Mouse (Mus musculus): ENCODE results near the gene Prex1.

The Prex1 gene

DNA sequence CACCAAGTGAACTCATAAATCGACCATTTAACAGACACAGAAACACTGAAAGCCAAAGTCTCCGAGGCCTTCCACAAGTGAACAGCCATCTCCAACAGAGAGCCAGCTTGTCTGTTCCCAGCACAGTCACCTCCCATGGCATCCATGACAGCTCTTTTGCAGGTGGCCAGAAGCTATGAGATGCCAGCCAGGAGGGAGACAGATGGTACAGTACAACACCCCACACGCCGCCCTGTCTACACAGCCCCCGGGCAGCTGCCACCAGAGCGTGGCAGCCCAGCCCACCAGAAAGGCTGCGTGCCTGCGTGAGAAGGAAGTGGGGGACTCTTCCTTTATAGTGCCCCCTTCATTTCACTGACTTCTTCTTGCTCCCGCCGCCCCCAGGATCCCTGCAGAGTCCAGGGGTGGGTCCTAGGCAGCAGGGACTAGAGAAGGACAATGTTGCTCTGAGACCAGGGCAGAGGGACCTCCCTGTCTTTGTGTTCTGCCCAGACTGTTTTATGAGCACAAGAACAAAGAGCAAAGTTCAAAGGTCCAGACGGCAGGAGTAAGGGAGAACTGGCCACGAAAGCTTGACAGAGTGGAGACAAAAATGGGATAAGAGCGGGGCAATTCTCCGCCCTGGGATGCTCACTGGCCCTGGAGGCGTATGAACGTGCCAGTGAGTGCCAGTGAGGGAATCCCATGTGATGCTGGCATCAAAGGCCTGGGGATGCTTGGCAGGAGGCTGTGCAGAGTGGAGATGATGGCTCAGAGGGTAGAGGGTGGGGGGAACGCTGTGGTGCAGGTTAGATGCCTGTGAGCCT is 76.6 kb downstream of the Prex1 start:
- DNase-seq (ENCODE audit: low spot score), result no peak

DNA sequence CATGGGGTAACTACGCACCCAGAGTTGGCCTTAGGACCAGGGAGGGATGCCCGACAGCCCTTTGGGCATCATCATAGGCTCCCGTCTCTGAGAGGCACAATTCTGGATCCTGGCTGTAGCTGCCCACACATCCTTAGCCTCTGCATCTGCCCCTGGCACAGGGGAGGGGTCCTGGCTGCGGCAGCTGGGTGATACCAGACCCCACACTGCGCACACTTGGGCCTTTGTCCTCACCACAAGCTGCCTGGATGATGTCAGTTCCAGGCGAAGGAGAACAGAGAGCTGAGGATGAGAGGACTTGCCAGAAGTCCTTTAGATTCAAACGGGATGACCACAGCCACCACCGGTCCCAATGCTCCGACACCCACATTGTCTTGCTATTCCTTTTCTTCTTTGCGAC is 78.1 kb downstream of the Prex1 start:
- no peak for DNase-seq (ENCODE audit: low spot score)

DNA sequence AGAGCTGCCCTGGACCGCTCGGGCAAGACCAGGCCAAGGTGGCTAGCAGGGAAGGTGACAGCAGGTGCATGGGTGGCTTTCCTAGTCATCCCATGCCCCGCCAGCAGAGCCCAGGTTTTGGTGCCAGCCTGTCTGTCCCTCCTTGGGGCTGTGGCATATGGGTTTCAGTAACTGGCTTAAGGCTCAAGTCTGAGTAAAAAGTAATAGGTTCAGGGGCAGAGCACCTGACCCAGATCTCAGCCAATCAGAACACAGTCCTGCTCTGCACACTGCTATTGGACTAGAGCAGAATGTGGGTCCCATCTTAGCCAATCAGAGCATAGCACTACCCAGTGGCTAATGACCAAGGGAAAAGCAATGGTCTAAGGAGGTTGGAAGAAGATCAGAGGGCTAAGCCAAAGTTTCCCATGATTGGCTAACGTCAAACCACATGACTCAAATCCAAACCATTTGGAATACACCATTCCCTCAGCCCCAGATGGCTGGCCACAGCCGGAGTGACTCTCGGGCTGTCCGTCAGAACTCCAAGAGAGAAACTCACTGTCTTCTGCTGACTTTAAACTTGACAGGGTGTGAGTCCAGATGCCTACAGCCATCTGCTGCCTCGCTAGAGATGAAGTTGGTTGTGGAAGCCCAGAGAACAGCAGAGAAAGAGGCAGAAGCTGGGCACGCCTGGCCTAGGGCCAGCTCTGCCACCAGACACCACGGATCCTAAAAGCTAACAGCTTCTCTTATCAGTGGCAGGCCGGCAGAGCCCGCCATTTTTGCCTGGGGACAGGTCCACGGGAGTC is 80.9 kb downstream of the Prex1 start:
- peak; percentile 21 for DNase-seq (ENCODE audit: low spot score)

DNA sequence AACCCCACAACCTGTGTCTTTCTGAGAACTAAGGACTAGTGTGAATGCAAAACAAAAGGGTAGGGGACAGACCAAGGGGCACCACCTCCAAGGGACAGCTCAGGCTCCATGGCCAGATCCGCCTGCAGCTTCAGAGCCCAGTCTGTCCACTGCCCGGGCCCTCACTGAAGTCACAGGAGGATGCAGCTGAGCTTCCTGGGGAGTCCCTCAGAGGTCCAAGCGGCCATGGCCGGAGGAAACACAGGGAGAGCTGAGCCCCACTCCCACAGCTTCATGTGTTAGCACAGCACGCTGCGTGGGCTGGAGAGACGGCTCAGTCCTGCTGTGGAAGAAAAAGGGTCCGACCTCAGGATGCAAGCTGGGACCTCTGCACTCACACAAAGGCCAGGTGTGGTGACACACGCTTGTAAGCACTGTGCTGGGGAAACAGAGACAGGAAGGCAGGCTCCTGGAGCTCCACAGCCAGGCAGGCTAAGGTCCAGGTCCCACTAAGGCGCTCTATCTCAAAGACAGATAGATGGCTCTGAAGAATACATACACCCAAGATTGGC is 81.9 kb downstream of the Prex1 start:
- no peak for DNase-seq (ENCODE audit: low spot score)

DNA sequence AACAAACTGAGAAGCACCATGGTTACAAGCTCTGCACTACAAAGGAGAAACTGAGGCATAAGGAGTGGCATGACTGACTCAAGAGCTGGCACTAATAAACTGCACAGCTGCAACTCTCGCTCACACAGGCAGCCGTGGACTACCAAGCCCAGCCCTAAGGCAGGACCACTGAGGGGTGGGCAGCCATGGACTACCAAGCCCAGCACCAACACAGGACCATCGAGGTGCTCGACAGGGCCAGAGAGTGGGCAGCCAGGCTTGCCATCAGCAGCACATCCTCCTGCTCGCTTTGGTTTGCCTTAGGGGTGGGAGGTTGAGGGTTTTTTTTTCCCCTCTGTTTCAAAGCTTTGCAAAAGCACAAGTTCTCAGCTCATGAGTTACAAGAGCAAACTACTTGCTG is 82.4 kb downstream of the Prex1 start:
- DNase-seq (ENCODE audit: low spot score), result no peak

DNA sequence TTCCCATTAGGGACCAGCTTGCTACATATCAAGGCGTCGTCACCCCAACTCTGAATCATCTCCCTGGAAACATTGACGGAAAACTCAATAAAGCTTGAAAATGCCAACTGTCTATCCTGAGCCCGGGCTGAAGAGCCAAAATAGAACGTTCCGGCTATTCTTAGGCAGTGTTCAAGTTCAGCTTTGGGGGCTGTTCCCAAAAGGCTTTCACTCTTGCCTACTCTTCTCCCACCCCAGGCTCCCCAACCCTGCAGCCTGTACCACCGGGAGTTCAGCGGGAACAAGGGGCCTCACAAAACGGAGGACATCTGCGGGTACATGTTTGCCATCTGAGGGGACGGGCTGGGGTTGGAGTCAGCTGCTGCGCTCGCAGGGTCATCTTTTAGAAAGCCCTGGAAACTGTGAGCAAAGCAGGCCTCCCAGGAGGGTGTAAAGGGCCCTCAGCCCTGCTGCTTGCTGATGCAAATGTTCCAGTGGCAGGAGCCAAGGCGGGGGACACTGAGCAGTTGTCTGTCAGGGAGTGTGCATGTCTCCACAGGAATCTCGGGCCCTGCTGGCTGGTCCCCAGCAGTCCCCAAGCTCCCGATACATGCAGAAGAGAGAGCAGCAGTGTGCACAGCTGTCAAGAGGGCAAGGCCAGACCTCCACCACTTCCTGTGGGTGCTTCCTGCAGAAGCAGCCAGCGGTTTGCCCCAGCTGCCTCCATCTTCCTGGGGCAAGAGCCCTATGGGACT is 83.5 kb downstream of the Prex1 start:
- DNase-seq (ENCODE audit: low spot score), result no peak

DNA sequence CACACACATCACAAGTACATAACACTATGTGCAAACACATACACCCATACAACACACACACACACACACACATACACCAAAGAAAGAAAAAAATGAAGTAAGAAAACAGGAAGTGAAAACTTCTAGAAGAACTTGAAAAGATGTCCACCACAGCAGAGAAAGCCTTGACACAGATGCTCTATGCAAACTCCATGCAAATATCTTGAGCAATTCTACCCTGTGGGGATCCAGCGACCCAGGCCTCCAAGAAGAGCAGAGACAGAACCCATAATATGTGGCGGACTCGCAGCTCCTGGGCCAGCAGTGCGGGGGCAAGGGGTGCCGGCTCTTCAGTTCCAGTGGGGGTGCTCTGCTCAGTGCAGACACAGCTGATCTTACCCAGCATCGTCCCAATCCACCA is 86.1 kb downstream of the Prex1 start:
- no peak for DNase-seq (ENCODE audit: low spot score)

DNA sequence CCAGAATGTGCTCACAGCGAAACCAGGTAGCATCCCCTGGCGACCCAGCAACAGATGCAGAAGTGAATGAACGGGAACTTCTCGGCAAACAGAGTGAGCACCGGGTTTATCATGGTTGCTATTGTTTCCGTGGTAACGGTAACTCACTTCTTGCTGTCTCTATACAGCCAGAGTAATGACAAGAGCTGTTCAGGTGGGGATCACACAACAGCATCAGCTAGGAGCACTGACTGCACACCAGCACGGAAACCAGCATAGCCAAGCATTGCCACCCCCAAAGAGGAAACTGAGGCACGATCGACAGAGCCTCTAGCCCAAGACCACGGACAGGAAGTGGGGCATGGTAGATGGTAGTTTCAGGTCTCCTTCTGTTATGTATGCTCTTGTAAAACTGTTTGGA is 88.4 kb downstream of the Prex1 start:
- no peak for DNase-seq (ENCODE audit: low spot score)

DNA sequence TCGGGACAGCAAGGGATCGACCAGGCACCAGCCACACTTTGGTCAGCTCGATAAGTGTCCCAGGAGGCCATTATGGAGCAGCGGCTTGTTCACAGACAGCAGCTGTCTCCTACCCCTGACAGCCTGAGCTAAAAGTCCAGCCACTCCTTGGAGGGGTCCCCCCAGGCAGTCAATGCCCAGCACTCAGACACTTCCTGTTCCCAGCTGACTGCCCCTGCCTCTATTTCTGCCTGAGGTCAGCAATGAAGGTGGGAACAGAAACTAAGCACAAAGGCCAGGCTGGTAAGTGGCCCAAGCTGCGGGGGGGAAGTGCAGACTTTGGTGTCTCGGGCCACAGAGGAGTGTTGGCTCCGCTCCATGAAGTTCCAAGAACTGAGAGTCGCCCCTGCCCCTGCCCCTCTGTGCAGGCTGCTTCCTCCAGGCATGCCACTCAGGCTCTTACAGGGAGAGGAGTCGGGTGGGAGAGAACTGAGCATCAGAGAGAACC is 90.5 kb downstream of the Prex1 start:
- DNase-seq (ENCODE audit: low spot score), result peak; percentile 18

DNA sequence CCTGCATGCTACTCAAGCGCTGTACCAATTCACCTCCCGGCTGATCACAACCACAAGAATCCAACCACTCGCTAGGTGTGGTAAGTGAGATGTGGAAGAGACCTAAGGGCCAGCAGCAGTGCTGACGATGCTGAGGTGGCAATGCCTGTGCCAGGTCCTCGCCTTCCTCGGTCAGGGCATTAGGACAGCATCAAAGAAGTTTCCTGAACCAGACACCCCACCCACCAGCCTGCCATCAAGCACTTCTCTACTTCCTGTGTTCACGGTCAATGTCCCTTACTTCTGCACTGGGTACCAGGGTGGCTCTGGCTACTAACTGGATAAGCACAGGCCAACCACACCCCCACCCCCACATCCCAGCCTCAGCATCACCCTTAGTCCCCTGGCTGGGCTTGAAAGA is 91.0 kb downstream of the Prex1 start:
- no peak for DNase-seq (ENCODE audit: low spot score)

DNA sequence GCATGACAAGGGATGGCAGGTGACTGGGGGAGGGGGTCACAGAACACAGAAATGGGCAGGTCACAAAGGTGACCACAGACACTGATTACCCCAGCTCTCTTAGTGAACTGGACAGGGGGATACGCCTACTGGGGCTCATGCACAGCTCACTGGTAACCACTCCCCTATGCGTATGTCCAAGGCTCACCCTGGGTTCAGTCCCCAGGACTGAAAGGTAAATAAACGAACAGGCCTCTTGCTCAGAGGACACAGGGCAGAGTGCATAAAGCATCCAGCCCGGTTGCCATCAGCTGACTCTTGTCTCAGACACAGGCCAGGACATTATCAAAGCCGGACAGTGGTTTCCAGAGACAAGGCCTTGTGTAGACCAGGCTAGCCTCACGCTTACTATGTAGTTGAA is 91.6 kb downstream of the Prex1 start:
- no peak for DNase-seq (ENCODE audit: low spot score)

DNA sequence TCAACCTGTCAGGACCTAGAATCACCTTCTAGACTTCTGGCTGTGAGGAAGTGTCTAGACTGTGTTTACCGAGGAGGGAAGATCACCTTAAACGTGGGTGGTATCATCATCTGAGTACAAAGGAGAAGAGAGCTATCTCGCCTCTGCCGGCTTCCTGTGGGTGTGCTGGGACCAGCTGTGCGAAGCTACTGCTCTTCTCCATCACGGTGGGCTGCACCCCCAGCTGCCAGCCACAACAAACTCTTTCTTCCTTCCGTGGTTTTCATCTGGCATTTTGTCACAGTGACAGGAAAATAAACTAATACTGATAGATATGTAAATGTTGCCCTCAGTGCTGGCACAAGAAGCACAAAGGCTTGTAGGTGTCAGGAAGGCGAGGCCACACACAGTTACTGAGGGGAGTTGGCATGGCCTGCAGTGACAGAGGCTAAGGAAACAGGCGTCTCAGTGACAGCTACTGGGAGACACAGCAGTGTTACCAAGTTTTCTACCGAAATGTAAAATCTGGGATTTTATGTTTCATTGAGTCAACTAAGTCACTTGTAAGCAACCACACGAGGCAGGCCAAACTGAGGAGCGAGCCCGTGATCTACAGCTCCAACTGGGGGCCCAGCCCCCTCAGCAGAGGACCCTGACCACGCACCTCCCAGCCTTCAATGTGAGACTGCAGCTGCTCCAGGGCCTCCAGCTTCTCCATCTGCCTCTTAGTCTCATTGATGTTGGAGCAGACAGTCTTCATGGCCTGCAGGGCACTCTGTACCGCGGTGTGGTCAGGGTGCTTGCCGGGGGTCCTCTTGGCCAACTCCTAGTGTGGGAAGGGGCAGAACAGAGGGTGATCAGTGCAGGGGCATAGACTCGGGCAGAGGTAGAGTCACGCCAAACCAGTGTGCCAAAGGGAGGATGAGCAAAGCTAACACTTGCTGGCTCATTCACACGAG is 92.8 kb downstream of the Prex1 start:
- DNase-seq (ENCODE audit: low spot score), result no peak

DNA sequence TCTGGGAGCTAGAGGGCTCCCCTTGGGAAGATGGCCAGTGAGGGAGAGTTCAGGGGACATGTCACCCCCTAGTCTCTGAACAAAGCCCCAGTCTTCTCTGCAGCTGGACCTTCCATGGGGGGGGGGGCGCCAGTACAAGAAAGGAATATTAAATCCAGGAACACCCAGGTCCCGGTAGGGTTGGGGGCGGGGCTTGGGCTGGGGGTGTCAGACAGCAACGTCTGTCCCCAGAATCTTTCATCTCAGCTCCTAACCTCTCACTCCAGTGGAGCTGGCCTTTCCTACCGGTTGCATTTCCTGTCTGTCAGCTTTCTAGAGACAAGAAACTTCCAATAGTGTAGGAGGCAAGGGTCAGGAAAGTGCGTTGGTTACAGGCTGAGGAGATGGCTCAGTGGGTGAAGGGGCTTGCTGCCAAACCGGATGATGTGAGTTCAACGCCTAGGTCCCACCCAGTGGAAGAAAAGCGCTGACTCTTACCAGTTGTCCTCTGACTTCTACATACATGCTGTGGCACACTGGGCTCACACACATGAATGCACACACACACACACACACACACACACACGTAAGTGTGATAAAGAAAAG is 93.6 kb downstream of the Prex1 start:
- DNase-seq (ENCODE audit: low spot score), result no peak

DNA sequence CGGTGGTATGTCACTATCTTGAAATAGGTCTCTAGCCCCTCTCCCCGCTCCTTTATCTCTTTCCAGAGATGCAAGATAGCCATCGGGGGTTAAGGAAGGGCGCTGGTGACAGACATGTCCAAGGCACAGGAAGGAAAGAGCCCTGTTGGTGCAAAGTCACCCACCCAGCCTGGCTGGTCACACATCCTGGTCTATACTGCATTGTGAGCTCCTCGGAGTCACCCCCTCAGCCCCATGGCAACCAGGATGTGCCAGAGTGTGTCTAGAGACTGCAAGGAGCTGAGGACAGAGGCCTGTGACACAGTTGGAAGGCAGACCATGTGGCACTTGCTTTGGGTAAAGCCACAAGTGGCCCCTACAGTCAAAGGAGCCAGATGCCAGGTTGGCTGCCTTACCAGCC is 94.4 kb downstream of the Prex1 start:
- DNase-seq (ENCODE audit: low spot score), result no peak

DNA sequence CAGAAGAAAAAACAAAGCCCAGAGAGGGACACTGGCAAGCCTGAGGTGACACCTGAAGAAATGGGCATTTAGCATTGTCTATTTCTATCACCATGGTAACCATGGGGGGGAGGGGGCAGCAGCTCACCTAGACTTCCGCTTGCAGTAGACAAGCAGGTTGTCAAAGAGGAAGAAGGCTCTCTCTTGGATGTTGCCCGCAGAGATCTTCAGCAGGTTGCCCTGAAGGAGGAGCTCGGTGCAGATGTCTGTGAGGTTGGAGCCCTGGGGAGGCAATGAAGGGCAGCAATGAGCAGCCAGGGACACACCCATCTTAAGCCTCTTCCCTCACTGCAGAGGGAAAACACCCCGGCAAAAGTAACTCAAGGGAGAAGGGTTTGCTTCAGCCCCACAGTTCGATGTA is 95.9 kb downstream of the Prex1 start:
- no peak for DNase-seq (ENCODE audit: low spot score)

DNA sequence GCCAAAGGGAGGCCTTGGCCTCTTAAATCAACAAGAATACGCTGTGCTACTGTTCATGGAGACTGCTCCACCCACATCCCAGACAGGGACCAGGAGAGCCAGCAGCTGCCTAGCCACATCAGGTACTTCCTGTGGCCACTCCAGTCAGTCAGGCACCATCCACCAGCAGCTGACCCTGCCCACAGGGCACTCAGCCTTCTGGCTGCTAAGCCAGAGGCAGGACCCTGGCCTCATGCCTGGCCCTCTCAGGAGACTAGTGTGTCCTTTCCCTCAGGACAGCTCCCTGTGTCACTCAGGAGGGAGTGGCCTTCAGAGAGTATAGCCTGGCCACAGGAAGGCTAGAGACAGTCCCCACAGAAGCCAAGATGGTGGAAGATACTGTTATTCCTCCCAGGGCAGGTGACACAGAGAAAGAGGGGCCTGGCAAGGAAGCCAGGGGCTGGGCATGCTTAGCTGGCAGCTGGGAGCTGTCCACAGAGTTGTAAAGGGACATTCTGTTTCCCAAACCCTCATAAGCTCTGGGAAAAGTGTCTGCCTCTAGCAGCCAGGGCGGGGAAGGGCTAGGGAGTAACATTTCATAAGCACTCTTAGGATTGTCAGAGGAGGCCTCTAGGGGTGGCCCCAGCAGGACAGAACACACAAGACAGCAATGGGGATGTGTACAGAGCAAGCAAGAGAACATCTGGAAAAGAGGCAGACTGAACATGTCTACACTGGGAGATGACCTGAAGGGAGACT is 98.1 kb downstream of the Prex1 start:
- no peak for DNase-seq (ENCODE audit: low spot score)

DNA sequence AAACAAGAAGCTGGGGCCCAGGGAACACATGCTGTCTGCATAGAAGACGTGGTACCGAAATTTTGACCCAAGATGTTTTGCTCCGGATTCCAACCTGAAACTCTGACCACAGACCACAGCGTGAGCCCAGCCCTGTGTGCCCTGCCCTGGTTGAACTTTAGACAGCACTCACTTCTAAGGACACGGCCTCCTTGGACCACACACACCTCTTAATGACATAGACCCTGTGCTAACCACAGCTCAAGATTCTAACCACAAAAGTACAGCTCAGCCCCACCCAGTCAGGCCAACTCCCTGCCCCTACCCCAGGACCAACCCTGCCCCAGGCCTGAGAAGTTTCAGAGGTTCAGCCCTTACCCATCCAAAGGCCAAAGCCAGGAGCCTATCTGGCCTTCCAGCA is 103.4 kb downstream of the Prex1 start:
- no peak for DNase-seq (ENCODE audit: low spot score)

DNA sequence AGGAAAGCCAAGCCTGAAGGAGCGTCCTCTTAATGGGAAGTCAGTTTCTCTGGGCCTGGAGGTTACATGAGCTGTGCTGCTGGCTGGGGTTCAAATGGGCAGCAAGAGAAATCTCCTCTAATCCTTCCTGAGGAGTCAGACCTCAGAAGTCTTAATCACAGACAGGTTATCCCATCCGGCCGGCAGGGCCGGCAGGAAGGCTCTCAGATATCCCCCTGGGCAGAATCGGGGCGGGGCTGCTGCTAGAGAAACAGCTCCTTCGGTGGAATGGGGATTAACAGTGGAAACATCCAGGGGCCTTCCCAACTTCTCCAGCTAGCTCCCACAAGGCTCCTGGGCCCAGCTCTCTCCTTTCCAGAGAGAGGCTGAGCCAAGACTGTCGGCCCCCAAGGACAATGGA is 105.1 kb downstream of the Prex1 start:
- DNase-seq (ENCODE audit: low spot score), result no peak

DNA sequence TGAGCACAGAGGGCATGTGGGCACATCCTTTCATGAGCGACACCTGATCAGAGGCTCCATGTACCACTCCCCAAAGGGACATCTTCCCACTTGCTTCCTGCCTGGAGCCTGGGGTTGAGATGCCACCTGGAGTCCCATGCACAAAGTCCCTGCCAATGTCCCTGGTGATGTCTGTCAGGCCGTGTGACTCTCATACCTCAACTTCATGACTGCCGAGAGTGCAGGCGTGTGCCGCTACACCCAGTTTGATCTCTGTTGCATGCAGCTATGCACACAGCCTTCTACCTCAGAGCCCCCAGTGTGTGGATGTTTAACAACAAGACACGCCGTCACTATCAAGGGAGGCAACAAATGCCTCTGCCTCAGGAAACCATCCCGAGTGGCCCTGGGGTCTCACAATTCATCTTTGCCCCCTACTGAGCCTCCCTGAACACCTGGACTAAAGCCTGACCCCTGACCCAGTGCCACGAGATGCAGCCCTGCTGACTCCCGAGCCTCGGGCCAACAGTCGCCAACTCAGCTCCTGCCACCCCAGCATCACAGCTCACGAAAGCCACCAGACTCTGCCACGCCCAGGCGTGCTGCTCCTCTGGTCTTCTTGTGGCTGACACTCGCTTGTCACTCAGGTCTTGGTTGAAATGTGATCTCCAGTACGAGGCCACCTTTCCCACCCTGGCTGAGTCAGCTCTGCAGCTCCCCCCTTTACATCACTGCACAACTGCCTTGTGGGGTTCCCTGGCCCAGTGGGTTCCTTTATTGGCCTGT is 107.0 kb downstream of the Prex1 start:
- DNase-seq (ENCODE audit: low spot score), result no peak

All from MN1 (cell line).